Mouse (Mus musculus) heart, embryonic 15.5 days (tissue): ENCODE measurements around the gene Dnah1. TPM values are rescaled to one million over a fixed set of nuclear protein-coding genes. Genes with fewer than 3 reads are reported as not detected.

Experiments
- ATAC-seq: fragments of 200-750 bp; cut with Nextera tagmentation; replicated peaks from 2 replicates; pipeline ENCODE4 v1.8.0; 2017; ENCODE audit warnings: low read depth, moderate TSS enrichment; ENCODE audit not compliant: insufficient number of reproducible peaks, insufficient read depth, low FRiP score
- H3K27ac ChIP-seq: fragments of 300-500 bp; sonication (generic); 2 replicates; pipeline ENCODE4 v1.5.1; 2015; ENCODE audit warnings: mild to moderate bottlenecking, inconsistent platforms
- H3K27me3 ChIP-seq: fragments of 300-500 bp; sonication (generic); 2 replicates; pipeline ENCODE4 v1.6.1; 2015; ENCODE audit warnings: inconsistent platforms
- H3K36me3 ChIP-seq: fragments of 300-500 bp; sonication (generic); 2 replicates; pipeline ENCODE4 v1.6.1; 2015; ENCODE audit warnings: mild to moderate bottlenecking, inconsistent platforms
- H3K4me1 ChIP-seq: fragments of 300-500 bp; sonication (generic); replicated peaks from 2 replicates; pipeline ENCODE4 v1.6.1; 2015; ENCODE audit warnings: inconsistent platforms
- H3K4me2 ChIP-seq: fragments of 300-500 bp; sonication (generic); 2 replicates; pipeline ENCODE4 v1.6.1; 2015; ENCODE audit warnings: inconsistent platforms, mild to moderate bottlenecking, moderate library complexity
- H3K4me3 ChIP-seq: fragments of 300-500 bp; sonication (generic); 2 replicates; pipeline ENCODE4 v1.5.1; 2015; ENCODE audit warnings: mild to moderate bottlenecking, inconsistent platforms
- H3K9ac ChIP-seq: fragments of 300-500 bp; sonication (generic); 2 replicates; pipeline ENCODE4 v1.6.1; 2015; ENCODE audit warnings: mild to moderate bottlenecking, inconsistent platforms
- H3K9me3 ChIP-seq: fragments of 300-500 bp; sonication (generic); replicated peaks from 2 replicates; pipeline ENCODE4 v1.6.1; 2016; ENCODE audit warnings: inconsistent platforms
- WGBS: fragments of 180-500 bp; shearing (Covaris S2); methylation state at CpG from one replicate; pipeline ENCODE4 v1.1.7; 2015; ENCODE audit warnings: mixed read lengths; 5-methylcytosine and 5-hydroxymethylcytosine counted together
- polyA plus RNA-seq: library from polyadenylated mRNA; unstranded; fragments of >200 nt; fragmentation: Nextera tagmentation; extraction: Ambion mirVana; gene quantifications from 2 replicates; pipeline ENCODE4 v1.2.1, GENCODE M21; 2015

The Dnah1 gene
- polyA plus RNA-seq, 1 experiment from 2014 or later, result 0.63 TPM

DNA sequence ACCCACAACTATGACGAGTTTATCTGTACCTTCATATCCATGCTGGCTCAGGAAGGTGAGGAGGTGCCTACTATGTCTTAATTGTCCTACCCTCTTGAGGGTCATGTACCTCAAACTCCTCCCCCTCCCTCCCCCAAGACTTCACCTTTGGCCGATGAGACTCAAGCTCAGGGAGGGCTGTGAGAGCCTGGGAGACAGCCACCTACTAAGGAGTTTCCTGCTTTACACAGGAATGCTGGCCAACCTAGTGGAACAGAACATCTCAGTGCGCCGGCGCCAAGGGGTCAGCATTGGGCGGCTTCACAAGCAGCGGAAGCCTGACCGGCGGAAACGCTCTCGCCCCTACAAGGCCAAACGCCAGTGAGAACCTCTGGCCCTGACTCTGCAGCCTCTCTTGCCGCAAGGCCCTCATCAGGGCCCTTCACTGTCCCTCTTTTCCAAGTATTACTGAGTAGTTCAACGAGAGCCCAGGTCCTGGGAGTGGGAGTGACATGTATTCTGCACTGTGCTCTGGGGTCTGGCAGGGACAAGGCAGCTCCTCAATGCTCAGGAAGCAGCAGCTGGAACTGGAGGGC is 65.1 kb downstream of the Dnah1 start:
- Histone ChIP-seq H3K27me3 (no peaks in the 10 kb centered on the region), H3K4me1 (no peaks in the 10 kb centered on the region), H3K9ac (no peak overlapping the region), H3K4me3 (no peak overlapping the region), H3K4me2 (no peak overlapping the region), H3K27ac (no peak overlapping the region), H3K9me3 (no peaks in the 10 kb centered on the region), H3K36me3 (peaks cover 69% of the 10 kb centered on the region)
- 94% methylated on average over 14 of the region's 14 CpGs for WGBS
- ATAC-seq, result no peak

DNA sequence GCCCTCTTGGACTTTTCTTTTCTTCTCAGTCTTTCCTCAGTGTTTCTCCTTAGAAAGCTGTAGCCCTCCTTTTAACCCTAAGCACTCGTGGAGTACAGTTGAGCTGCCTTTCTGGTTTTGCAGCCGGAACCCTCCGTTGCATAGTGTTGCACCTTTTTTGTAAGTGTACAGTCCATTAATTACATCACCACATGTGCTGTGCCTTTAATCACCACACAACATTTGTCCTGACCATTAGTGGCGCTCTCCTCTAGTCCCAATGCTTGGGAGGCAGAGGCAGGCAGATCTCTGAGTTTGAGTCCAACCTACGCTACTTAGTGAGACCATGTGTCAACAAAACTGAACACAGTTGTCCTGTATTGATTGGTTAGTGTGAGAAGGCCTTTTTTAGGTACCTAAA is 71.6 kb downstream of the Dnah1 start:
- no peaks in the 10 kb centered on the region for H3K27me3 ChIP-seq
- peak overlapping the region; percentile 78 for H3K4me2 ChIP-seq
- ATAC-seq, result no peak
- WGBS, result 80% methylated on average over 5 of the region's 5 CpGs
- H3K9ac ChIP-seq, result peak overlapping the region; percentile 86
- H3K9me3 ChIP-seq, result no peaks in the 10 kb centered on the region
- peak overlapping the region; percentile 72 for H3K4me3 ChIP-seq
- peaks cover 42% of the 10 kb centered on the region for H3K36me3 ChIP-seq
- no peak overlapping the region for H3K27ac ChIP-seq
- peaks cover 18% of the 10 kb centered on the region for H3K4me1 ChIP-seq

GRCm38 (mm10) chr14:31251626-31252025 is 72.1 kb downstream of the Dnah1 start:
- no peaks in the 10 kb centered on the region for H3K27me3 ChIP-seq
- peak overlapping the region; percentile 72 for H3K4me3 ChIP-seq
- no peaks in the 10 kb centered on the region for H3K9me3 ChIP-seq
- peak; percentile 20; the same call in 1 of the 2 replicates for ATAC-seq
- H3K36me3 ChIP-seq, result peaks cover 37% of the 10 kb centered on the region
- WGBS, result 1% methylated on average over 18 of the region's 18 CpGs
- H3K4me2 ChIP-seq, result peak overlapping the region; percentile 78
- H3K9ac ChIP-seq, result peak overlapping the region; percentile 86
- H3K4me1 ChIP-seq, result peaks cover 20% of the 10 kb centered on the region
- peak overlapping the region; percentile 64 for H3K27ac ChIP-seq

- WGBS, result under 1% methylated on average over 75 of the region's 75 CpGs
- ATAC-seq, result peak; percentile 93
Observed at GRCm38 (mm10) chr14:31251084-31251604, 72.6 kb downstream of the Dnah1 start, which contains the start of the genes Phf7 and Bap1. Gene Phf7, minus strand, starts transcription at chr14:31251317. Gene Bap1, plus strand, starts transcription at chr14:31251450.

DNA sequence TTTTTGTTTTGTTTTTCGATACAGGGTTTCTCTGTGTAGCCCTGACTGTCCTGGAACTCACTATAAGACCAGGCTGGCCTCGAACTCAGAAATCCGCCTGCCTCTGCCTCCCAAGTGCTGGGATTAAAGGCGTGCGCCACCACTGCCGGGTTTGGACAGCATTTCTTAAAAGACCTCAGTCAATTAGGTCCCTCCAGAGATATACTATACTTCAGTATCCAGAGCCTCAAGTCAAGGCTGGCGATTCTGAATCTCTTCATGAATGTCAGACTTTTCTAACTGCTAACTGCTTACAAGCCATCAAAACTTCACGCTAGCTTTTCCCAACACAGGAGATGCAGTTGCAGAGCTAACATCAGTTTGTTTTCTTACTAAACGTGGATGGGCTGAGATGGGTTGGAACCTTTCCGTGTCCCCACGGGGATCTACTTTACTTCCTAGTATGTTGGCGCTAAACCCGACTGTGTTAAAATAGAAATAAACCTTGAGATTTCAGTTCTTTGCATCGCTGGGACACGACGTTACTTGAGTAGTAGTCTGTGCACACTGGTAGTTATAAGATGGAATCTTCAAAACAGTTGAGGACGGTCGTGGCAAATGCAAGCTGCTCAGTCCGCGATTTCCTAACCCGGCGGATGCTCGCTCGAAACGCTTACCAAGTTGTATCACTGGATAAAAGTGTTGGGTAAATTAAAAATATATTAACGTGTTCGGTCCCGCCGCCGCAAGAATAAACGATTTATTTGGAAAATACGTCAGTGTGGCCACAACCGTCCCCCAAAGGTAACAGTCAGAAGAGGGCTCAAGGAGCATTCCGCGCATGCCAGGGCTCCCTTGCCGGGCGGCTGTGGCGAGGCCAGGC is 73.2 kb downstream of the Dnah1 start:
- Histone ChIP-seq H3K4me3 (peak overlapping the region; percentile 72), H3K27ac (peak overlapping the region; percentile 93), H3K36me3 (peaks cover 26% of the 10 kb centered on the region), H3K4me2 (peak overlapping the region; percentile 78), H3K27me3 (no peaks in the 10 kb centered on the region), H3K9me3 (no peaks in the 10 kb centered on the region), H3K4me1 (peaks cover 27% of the 10 kb centered on the region), H3K9ac (peak overlapping the region; percentile 64)
- 17% methylated on average over 38 of the region's 38 CpGs for WGBS
- peak; percentile 87 for ATAC-seq

More at GRCm38 (mm10) chr14:31251084-31251604, 72.6 kb downstream of the Dnah1 start, which contains the start of the genes Phf7 and Bap1:
- H3K36me3 ChIP-seq, result peaks cover 33% of the 10 kb centered on the region
- H3K9me3 ChIP-seq, result no peaks in the 10 kb centered on the region
- peaks cover 25% of the 10 kb centered on the region for H3K4me1 ChIP-seq
- peak within 1 kb of the TSS; percentile 78 for H3K4me2 ChIP-seq
- peak within 1 kb of the TSS; percentile 72 for H3K4me3 ChIP-seq
- no peaks in the 10 kb centered on the region for H3K27me3 ChIP-seq
- H3K27ac ChIP-seq, result peak within 1 kb of the TSS; percentile 93
- peak within 1 kb of the TSS; percentile 86 for H3K9ac ChIP-seq

GRCm38 (mm10) chr14:31248396-31248795 is 75.3 kb downstream of the Dnah1 start:
- no peak overlapping the region for H3K4me2 ChIP-seq
- peaks cover 27% of the 10 kb centered on the region for H3K4me1 ChIP-seq
- H3K9me3 ChIP-seq, result no peaks in the 10 kb centered on the region
- no peak overlapping the region for H3K9ac ChIP-seq
- no peak for ATAC-seq
- peaks cover 5% of the 10 kb centered on the region for H3K36me3 ChIP-seq
- no peak overlapping the region for H3K27ac ChIP-seq
- 92% methylated on average over 6 of the region's 6 CpGs for WGBS
- no peaks in the 10 kb centered on the region for H3K27me3 ChIP-seq
- no peak overlapping the region for H3K4me3 ChIP-seq

DNA sequence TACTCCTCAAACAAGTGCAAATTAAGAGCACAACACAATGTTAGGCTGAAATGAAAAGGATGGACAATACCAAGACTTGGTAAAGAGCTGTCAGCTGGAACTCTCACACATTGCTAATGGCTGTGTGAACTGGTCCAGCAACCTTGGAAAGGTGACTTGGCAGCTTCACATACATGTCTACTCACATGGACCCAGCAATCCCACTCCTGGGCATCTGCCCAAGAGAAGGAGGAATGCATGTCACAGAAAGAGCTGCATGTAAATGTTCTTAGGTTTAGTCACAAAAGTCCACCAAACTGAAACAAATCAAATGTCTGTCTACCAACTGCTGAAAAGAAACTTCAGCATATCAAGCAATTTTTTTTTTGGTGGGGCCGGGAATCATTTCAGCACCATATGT is 77.8 kb downstream of the Dnah1 start:
- H3K4me3 ChIP-seq, result no peak overlapping the region
- H3K4me1 ChIP-seq, result peaks cover 17% of the 10 kb centered on the region
- H3K4me2 ChIP-seq, result no peak overlapping the region
- H3K27me3 ChIP-seq, result no peaks in the 10 kb centered on the region
- 23% methylated on average over 1 of the region's 1 CpGs for WGBS
- H3K9me3 ChIP-seq, result no peaks in the 10 kb centered on the region
- H3K27ac ChIP-seq, result peak overlapping the region; percentile 1; the same call in 1 of the 2 replicates
- no peak for ATAC-seq
- no peak overlapping the region for H3K9ac ChIP-seq
- no peaks in the 10 kb centered on the region for H3K36me3 ChIP-seq

- Histone ChIP-seq H3K4me1 (peaks cover 10% of the 10 kb centered on the region), H3K36me3 (no peaks in the 10 kb centered on the region), H3K4me2 (no peak overlapping the region), H3K4me3 (no peak overlapping the region), H3K27ac (no peak overlapping the region), H3K9ac (no peak overlapping the region), H3K9me3 (no peaks in the 10 kb centered on the region), H3K27me3 (no peaks in the 10 kb centered on the region)
- 69% methylated on average over 1 of the region's 1 CpGs for WGBS
- ATAC-seq, result no peak
Observed at GRCm38 (mm10) chr14:31244777-31245176, 78.9 kb downstream of the Dnah1 start.

GRCm38 (mm10) chr14:31240528-31240927 is 83.2 kb downstream of the Dnah1 start:
- Histone ChIP-seq H3K36me3 (no peaks in the 10 kb centered on the region), H3K9me3 (no peaks in the 10 kb centered on the region), H3K4me1 (no peaks in the 10 kb centered on the region), H3K9ac (no peak overlapping the region), H3K27me3 (no peaks in the 10 kb centered on the region), H3K4me3 (no peak overlapping the region), H3K27ac (no peak overlapping the region), H3K4me2 (no peak overlapping the region)
- ATAC-seq, result no peak
- 66% methylated on average over 3 of the region's 3 CpGs for WGBS

DNA sequence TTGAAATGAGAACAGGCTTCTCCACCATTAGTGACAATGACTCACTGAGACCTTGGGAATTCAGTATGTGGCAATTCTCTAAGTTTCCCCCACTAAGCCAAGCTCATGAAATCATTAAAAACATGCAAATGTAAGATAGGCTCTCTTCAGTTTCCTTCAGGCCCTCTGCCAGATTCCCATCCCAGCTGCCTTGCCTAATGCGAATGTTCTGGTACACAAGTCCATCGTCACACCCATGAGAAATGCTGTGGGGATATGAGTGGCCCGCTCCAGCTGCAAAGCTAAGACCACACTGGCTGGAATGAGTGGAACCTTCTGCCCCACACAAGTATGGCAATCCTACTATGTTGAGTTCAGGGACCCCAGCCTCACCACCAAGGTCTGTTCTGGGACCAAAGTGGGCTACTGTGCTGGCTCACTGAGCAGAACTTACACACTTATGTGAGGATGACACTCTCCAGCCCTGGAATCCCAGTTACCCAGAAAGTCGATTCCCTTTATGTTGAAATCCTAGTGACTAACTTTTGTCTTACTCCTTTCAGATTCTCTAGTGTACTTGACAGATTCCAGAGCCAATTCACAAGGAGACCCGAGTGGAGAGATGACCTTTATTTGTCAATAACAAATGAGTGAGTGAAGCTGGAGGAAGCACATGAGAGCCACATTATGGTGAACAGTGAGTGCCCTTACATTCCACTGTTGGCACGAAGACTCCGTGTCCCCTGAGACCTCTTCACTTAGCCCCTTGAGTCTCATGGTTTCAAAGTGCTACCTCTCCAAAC is 86.4 kb downstream of the Dnah1 start:
- Histone ChIP-seq H3K4me3 (no peak overlapping the region), H3K27me3 (no peaks in the 10 kb centered on the region), H3K9me3 (no peaks in the 10 kb centered on the region), H3K9ac (no peak overlapping the region), H3K4me1 (peaks cover 13% of the 10 kb centered on the region), H3K36me3 (no peaks in the 10 kb centered on the region), H3K4me2 (no peak overlapping the region), H3K27ac (no peak overlapping the region)
- ATAC-seq, result no peak
- 63% methylated on average over 7 of the region's 7 CpGs for WGBS
